Mouse (Mus musculus) hindbrain, embryonic 15.5 days (tissue): ENCODE measurements around the gene Hist1h2ag. TPM values are rescaled to one million over a fixed set of nuclear protein-coding genes. Genes with fewer than 3 reads are reported as not detected.
A peak's percentile ranks its signal among the peaks of the same experiment; 100 is the strongest.
"Not testable (repeated sequence)": the region's sequence is repeated elsewhere in the genome, so short reads cannot be mapped to it uniquely, and the experiment has no call there.

Experiments
- ATAC-seq: fragments of 200-750 bp; cut with Nextera tagmentation; 2 replicates; pipeline ENCODE4 v1.8.0; 2017; ENCODE audit warnings: low read depth, moderate number of reproducible peaks, moderate TSS enrichment; ENCODE audit not compliant: low FRiP score
- H3K27ac ChIP-seq: fragments of 300-500 bp; sonication (generic); replicated peaks from 2 replicates; pipeline ENCODE4 v1.5.1; 2015; ENCODE audit warnings: mild to moderate bottlenecking, inconsistent platforms
- H3K27me3 ChIP-seq: fragments of 300-500 bp; sonication (generic); 2 replicates; pipeline ENCODE4 v1.6.1; 2015; ENCODE audit warnings: control low read depth, inconsistent platforms
- H3K36me3 ChIP-seq: fragments of 300-500 bp; sonication (generic); 2 replicates; pipeline ENCODE4 v1.6.1; 2015; ENCODE audit warnings: control low read depth, inconsistent platforms
- H3K4me1 ChIP-seq: fragments of 300-500 bp; sonication (generic); replicated peaks from 2 replicates; pipeline ENCODE4 v1.6.1; 2015; ENCODE audit warnings: control low read depth, inconsistent platforms
- H3K4me2 ChIP-seq: fragments of 300-500 bp; sonication (generic); 2 replicates; pipeline ENCODE4 v1.6.1; 2015; ENCODE audit warnings: moderate library complexity, mild to moderate bottlenecking, inconsistent platforms
- H3K4me3 ChIP-seq: fragments of 300-500 bp; sonication (generic); 2 replicates; pipeline ENCODE4 v1.5.1; 2015; ENCODE audit warnings: mild to moderate bottlenecking, inconsistent platforms
- H3K9ac ChIP-seq: fragments of 300-500 bp; sonication (generic); 2 replicates; pipeline ENCODE4 v1.6.1; 2015; ENCODE audit warnings: inconsistent platforms
- H3K9me3 ChIP-seq: fragments of 300-500 bp; sonication (generic); 2 replicates; pipeline ENCODE4 v1.6.1; 2016; ENCODE audit warnings: control low read depth, inconsistent platforms
- WGBS: fragments of 180-500 bp; shearing (Covaris S2); methylation state at CpG from one replicate; pipeline ENCODE4 v1.1.7; 2015; 5-methylcytosine and 5-hydroxymethylcytosine counted together
- polyA plus RNA-seq: library from polyadenylated mRNA; unstranded; fragments of >200 nt; fragmentation: Nextera tagmentation; extraction: Ambion mirVana; gene quantifications from 2 replicates; pipeline ENCODE4 v1.2.1, GENCODE M21; 2015

Hist1h2ag gene
- polyA plus RNA-seq = 6.5 and 10.3 TPM in 2 replicates

DNA sequence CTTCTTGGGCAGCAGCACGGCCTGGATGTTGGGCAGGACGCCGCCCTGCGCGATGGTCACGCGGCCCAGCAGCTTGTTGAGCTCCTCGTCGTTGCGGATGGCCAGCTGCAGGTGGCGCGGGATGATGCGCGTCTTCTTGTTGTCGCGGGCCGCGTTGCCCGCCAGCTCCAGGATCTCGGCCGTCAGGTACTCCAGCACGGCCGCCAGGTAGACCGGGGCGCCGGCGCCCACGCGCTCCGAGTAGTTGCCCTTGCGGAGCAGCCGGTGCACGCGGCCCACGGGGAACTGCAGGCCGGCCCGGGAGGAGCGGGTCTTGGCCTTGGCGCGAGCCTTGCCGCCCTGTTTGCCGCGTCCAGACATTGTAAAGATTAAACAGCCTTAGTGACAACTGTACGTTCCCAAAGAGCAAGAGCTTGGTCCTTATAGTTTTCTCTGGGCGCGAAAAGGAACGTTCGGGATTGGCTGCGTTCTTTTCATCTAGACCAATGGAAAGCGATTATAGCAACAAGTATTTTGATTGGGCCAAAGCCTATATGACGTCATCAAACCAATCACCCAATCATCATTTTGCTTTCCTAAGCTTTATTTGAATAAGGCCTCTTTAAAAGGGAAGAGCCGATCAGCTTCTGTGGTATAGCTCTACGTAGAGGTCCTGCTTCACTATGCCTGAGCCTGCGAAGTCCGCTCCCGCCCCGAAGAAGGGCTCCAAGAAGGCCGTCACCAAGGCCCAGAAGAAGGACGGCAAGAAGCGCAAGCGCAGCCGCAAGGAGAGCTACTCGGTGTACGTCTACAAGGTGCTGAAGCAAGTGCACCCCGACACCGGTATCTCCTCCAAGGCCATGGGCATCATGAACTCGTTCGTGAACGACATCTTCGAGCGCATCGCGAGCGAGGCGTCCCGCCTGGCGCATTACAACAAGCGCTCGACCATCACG is at the start of gene Hist1h2ag, which contains the start of gene Hist1h2bj:
TSS of gene Hist1h2ag (minus strand) at position 377 of the 935 bp plus-strand sequence.
TSS of gene Hist1h2bj (plus strand) at position 647 of the 935 bp plus-strand sequence.
- peak within 1 kb of the TSS; percentile 44 for H3K4me3 ChIP-seq
- H3K27ac ChIP-seq = peak within 1 kb of the TSS; percentile 88
- H3K9me3 ChIP-seq, H3K27me3 ChIP-seq, H3K36me3 ChIP-seq: not testable (repeated sequence)
- under 1% methylated on average over 51 of the region's 80 CpGs for WGBS
- H3K4me1 ChIP-seq = peaks cover 35% of the 10 kb centered on the region
- peak within 1 kb of the TSS; percentile 82 for H3K4me2 ChIP-seq
- H3K9ac ChIP-seq = peak within 1 kb of the TSS; percentile 44
- ATAC-seq = peak; percentile 95

DNA sequence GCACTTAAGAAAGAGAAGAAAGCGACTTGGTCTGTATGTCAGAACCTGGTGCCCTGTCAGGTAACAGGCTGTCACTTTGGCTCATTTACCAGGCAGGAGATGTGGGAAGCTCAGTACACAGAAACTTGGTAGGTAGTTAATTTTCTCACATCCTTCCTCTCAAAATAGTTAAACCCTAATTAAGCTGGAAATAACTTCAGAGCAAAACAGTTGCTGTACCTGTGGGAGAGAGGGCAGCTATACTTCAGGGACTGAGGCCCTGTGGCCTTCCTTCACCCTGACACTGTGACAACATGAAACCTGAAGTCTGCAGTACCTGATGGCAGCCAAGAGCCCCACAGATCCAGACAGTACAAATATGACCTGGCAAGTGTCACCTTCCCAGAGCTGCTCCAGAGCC is 41.4 kb upstream of the Hist1h2ag start, which contains the start of gene Vmn1r188:
TSS of gene Vmn1r188 (plus strand) at position 301 of the 400 bp plus-strand sequence.
- ATAC-seq, H3K36me3 ChIP-seq, H3K4me1 ChIP-seq, H3K9ac ChIP-seq, H3K9me3 ChIP-seq, H3K27ac ChIP-seq, H3K27me3 ChIP-seq, H3K4me3 ChIP-seq, H3K4me2 ChIP-seq: not testable (repeated sequence)
- WGBS = 88% methylated on average over 1 of the region's 1 CpGs

GRCm38 (mm10) chr13:22063468-22063867 is 20.7 kb upstream of the Hist1h2ag start:
- WGBS = 76% methylated on average over 1 of the region's 1 CpGs
- Histone ChIP-seq H3K4me1 (no peaks in the 10 kb centered on the region), H3K27ac (no peak overlapping the region), H3K4me2 (no peak overlapping the region), H3K9ac (no peak overlapping the region), H3K36me3 (no peaks in the 10 kb centered on the region), H3K4me3 (no peak overlapping the region), H3K9me3 (no peaks in the 10 kb centered on the region), H3K27me3 (no peaks in the 10 kb centered on the region)
- ATAC-seq = no peak

DNA sequence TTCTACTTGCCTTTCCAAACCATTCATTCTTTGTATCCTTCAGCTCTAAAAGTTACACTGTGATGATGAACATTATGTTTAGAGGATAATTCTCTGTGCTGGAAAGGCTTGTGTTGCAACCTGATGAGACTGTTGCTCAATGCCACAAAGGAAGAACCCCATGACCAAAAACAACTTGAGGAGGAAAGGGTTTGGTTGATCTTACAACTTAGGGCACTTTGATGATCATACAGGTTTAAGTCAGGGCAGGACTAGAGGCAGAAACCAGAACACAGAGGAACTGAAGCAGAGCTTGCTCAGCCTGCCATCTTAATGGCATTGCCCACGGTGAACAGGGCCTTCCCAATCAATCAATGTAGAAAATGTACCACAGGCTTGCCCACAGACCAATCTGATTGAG is 18.7 kb upstream of the Hist1h2ag start:
- H3K4me2 ChIP-seq = no peak overlapping the region
- H3K4me1 ChIP-seq = no peaks in the 10 kb centered on the region
- H3K36me3 ChIP-seq = no peaks in the 10 kb centered on the region
- no peak for ATAC-seq
- H3K4me3 ChIP-seq = no peak overlapping the region
- no peaks in the 10 kb centered on the region for H3K27me3 ChIP-seq
- H3K9me3 ChIP-seq = no peaks in the 10 kb centered on the region
- WGBS = 81% methylated on average over 1 of the region's 1 CpGs
- no peak overlapping the region for H3K9ac ChIP-seq
- no peak overlapping the region for H3K27ac ChIP-seq

- Histone ChIP-seq H3K9me3 (no peaks in the 10 kb centered on the region), H3K4me1 (peaks cover 4% of the 10 kb centered on the region; the same call in 1 of the 2 replicates), H3K9ac (no peak overlapping the region), H3K36me3 (no peaks in the 10 kb centered on the region), H3K27me3 (no peaks in the 10 kb centered on the region), H3K4me3 (no peak overlapping the region), H3K4me2 (no peak overlapping the region), H3K27ac (no peak overlapping the region)
- 89% methylated on average over 1 of the region's 1 CpGs for WGBS
- no peak for ATAC-seq
Observed at GRCm38 (mm10) chr13:22053754-22054153, 11.0 kb upstream of the Hist1h2ag start.

GRCm38 (mm10) chr13:22051523-22051859 is 8.7 kb upstream of the Hist1h2ag start:
- 9% methylated on average over 5 of the region's 5 CpGs for WGBS
- ATAC-seq = peak; percentile 46; the same call in 1 of the 2 replicates

GRCm38 (mm10) chr13:22050591-22051522 is 8.1 kb upstream of the Hist1h2ag start:
- Histone ChIP-seq H3K4me2 (peak overlapping the region; percentile 78), H3K9me3 (no peaks in the 10 kb centered on the region), H3K4me1 (peaks cover 4% of the 10 kb centered on the region; the same call in 1 of the 2 replicates), H3K27ac (peak overlapping the region; percentile 90), H3K27me3 (no peaks in the 10 kb centered on the region), H3K9ac (peak overlapping the region; percentile 54), H3K36me3 (no peaks in the 10 kb centered on the region), H3K4me3 (peak overlapping the region; percentile 51)
- WGBS = under 1% methylated on average over 52 of the region's 52 CpGs
- ATAC-seq = peak; percentile 96

More at GRCm38 (mm10) chr13:22051523-22051859, 8.7 kb upstream of the Hist1h2ag start:
- H3K4me1 ChIP-seq = peaks cover 4% of the 10 kb centered on the region; the same call in 1 of the 2 replicates
- no peaks in the 10 kb centered on the region for H3K27me3 ChIP-seq
- peak overlapping the region; percentile 90 for H3K27ac ChIP-seq
- H3K4me2 ChIP-seq = peak overlapping the region; percentile 78
- no peaks in the 10 kb centered on the region for H3K9me3 ChIP-seq
- H3K4me3 ChIP-seq = peak overlapping the region; percentile 51
- H3K36me3 ChIP-seq = no peaks in the 10 kb centered on the region
- peak overlapping the region; percentile 54 for H3K9ac ChIP-seq

DNA sequence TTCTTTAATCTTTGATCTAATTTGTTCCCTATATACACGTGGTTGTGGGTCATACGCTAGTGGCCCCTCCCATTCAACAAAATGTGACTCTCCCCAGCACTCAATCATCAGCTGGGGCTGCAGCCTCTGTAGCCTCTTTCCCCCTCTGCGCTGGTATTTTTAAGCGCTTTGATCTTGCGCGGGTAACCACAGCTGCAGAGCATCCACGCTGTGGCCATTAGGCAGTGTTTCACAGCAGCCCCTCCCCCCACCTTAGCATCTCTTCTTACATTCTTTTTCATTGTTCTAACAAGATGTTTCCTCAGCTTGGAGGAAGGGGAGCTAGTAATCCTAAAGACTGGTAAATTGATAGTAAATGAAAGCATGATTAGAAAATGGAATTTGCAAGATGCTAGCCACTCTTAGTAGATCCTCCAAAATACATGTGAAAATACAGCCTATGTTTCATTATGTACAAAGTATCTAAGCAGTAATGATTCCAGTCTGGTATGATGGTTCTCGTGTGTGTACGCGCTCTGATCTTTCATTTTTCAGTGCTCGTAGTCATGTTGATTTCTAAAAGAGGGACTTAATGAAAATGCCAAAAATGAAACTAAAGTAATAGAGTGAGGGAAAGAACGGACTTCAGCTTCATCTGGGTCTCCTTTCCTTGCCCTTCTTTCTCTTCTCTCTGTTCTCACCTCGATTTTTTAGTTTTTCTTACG is 7.1 kb upstream of the Hist1h2ag start:
- WGBS = under 1% methylated on average over 14 of the region's 14 CpGs
- Histone ChIP-seq H3K27ac (peak overlapping the region; percentile 90), H3K4me3 (peak overlapping the region; percentile 51), H3K27me3 (no peaks in the 10 kb centered on the region), H3K4me1 (peaks cover 4% of the 10 kb centered on the region; the same call in 1 of the 2 replicates), H3K36me3 (no peaks in the 10 kb centered on the region), H3K9me3 (no peaks in the 10 kb centered on the region), H3K4me2 (peak overlapping the region; percentile 78), H3K9ac (peak overlapping the region; percentile 54)
- ATAC-seq = peak; percentile 52

DNA sequence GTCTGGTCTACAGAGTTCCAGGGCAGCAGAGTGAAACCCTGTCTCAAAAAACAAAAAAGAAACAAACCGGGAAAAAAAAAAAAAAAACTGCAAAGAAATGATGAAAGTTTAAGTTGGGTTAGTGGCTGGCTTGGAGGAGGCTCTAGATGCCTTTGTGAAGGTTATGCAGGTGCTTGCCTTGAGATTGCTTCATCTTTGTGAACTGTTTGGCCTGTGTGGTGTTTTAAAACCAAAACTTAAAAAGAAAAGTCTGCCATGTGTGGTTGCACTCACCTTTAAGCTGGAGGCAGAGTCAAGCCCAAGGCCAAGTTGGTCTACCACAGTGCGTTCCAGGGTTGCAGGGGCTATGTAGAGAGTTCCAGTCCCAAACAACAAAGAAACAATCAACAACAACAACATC is 6.3 kb upstream of the Hist1h2ag start:
- Histone ChIP-seq H3K27ac (no peak overlapping the region), H3K36me3 (no peaks in the 10 kb centered on the region), H3K9me3 (no peaks in the 10 kb centered on the region), H3K9ac (no peak overlapping the region), H3K4me2 (peak overlapping the region; percentile 17; the same call in 1 of the 2 replicates), H3K27me3 (no peaks in the 10 kb centered on the region), H3K4me3 (no peak overlapping the region), H3K4me1 (peaks cover 9% of the 10 kb centered on the region)
- ATAC-seq = no peak
- WGBS = 81% methylated on average over 2 of the region's 2 CpGs

- H3K9me3 ChIP-seq = no peaks in the 10 kb centered on the region
- H3K27me3 ChIP-seq = no peaks in the 10 kb centered on the region
- no peak overlapping the region for H3K4me2 ChIP-seq
- no peaks in the 10 kb centered on the region for H3K36me3 ChIP-seq
- no peak overlapping the region for H3K9ac ChIP-seq
- 64% methylated on average over 2 of the region's 2 CpGs for WGBS
- peaks cover 29% of the 10 kb centered on the region for H3K4me1 ChIP-seq
- no peak overlapping the region for H3K27ac ChIP-seq
- H3K4me3 ChIP-seq = no peak overlapping the region
- no peak for ATAC-seq
Observed at GRCm38 (mm10) chr13:22045311-22045710, 2.6 kb upstream of the Hist1h2ag start.
